Mouse (Mus musculus): ENCODE data around the gene Cad.

Cad gene

GRCm38 (mm10) chr5:31105814-31106335 is 51.3 kb downstream of the Cad start, which contains the start of gene Dnajc5g:
Gene Dnajc5g (plus strand): TSS chr5:31106285.
- DNase-seq (ENCODE audit: extremely low read depth, low read depth, low spot score) = no peak

DNA sequence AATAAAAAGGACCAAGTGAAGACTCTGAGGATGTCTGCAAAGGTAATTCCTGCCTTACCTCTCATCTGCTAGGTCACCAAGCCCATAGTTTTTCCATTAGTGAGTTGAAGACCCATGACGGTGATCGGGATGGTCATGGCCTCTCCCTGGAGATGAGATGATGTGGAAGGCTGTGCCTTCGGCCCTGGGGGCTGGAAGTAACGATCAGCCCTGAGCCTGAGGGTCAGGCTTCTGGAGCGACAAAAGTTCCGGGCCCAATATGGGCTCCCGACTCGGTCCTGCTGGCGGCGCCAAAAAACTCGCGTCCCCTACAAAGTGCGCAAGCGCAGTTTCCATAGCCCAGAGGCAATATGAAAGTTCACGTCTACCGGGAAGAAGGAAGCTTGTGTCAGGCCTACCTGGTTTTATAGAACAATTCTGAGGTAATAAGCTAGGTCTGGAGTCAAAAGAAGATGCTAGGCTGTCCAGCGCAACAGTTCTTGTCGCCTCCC is 53.5 kb downstream of the Cad start, which contains the start of gene Slc30a3:
Slc30a3 (minus strand) TSS at position 238 of the 491 bp plus-strand sequence.
- DNase-seq (ENCODE audit: extremely low read depth, low read depth, low spot score) = no peak

DNA sequence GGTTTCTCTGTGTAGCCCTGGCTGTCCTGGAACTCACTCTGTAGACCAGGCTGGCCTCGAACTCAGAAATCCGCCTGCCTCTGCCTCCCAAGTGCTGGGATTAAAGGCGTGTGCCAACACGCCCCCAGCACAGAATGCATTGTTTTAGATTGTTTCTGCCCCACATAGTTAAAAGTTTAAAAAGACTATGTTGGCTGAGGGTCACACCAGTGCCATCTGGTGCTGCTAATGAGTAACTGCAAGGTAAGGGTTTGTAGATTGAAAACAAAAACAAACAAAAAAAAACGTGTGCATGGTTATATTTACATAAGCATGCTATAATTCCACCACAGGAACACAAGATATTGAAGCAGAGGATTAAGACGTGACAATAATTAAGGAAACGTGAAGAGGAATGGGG is 56.2 kb downstream of the Cad start:
- DNase-seq (ENCODE audit: extremely low read depth, low read depth, low spot score) = no peak

DNA sequence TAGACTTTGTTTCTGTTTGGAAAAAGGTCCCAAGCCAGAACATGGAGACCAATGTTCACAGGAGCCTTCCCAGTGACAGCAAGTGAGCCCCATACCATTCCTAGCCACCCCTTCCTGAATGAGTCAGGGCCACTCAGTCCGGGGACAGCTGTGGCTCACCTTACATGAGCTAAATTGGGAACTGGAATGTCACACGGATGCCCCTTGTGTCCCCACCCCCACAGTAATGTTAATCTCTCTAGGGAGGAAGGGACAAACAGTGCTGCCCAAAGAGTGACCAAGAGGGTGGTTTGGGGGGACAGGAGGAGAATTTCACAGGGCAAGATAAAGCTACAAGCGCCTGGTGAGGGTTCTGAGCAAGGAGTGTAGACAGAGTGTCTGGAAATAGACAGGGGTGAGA is 61.8 kb downstream of the Cad start, which contains the start of gene Trim54:
Trim54 (plus strand) TSS at position 359 of the 400 bp plus-strand sequence.
- DNase-seq (ENCODE audit: extremely low read depth, low read depth, low spot score) = no peak

DNA sequence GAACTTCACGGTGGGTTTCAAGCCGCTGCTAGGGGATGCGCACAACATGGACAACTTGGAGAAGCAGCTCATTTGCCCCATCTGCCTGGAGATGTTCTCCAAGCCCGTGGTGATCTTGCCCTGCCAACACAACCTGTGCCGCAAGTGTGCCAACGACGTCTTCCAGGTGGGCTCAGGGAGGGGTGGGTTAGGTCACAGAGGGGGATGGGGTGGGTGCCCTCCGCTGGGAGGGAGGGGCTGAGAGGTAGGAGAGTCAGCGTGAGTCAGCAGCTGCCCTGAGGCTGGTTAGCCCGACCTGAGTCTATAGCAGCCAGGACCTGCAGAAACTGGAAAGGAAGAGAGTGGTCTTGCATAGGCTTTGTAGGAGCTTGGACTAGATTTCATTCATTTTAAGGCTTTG is 62.3 kb downstream of the Cad start:
- no peak for DNase-seq (ENCODE audit: extremely low read depth, low read depth, low spot score)

DNA sequence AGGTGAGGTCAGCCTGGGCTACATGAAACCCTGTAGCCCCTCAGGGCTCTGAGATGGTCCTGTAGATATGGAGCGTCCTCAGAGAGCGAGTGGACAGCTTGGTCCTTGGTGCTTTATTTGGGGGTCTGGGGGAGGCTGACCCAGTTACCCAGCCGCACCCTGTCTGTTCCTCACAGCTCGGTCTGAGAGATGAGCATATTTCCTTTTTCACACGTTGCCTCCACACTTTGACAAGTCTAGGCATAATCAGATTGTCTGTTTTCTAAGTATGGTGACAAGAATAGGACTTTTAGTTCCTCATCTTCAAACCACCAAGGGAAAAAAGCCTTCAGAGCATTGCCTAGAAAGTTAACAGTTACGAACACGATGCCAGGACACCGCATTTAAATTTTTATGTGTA is 66.5 kb downstream of the Cad start:
- no peak for DNase-seq (ENCODE audit: extremely low read depth, low read depth, low spot score)

DNA sequence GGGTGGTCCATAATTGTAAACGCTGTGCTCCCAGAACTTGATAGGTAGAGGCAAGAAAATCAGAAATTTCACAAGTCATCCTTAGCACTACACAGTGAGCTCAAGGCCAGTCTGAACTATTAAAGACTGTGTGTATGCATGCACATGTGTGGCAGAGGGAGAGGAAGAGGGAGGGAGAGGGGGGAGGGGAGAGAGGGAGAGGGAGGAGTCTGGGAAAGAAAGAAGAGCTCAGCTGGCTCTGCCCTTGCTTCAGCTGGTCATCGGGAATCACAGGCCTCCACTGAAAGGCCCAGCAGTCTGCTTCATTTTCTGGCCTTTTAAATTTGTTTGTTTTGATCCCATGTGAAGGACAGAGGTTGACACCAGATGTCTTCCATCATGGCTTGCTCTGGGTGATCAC is 68.9 kb downstream of the Cad start:
- DNase-seq (ENCODE audit: extremely low read depth, low read depth, low spot score) = no peak

DNA sequence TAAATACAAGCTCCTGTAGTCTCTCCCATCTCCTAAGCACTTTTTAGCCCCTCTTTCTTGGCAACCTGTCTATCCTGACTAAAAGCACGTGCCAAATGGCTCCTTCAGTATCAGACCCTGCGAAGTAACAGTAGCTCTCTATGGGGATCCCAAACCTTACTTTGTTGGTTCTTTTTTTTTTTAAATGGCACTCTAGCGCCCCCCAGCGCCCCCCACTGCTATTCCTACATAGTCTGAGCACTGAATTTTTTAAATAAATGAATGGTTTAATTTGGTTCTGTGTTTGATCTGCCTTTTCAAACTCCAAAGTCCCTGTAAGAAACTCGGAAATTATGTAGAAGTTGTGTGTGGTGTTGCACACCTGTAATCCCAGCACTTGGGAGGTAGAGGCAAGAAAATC is 71.5 kb downstream of the Cad start:
- DNase-seq (ENCODE audit: extremely low read depth, low read depth, low spot score) = no peak

All from fat pad, adult 2 months (tissue).